Mouse (Mus musculus) mesoderm, embryonic 11.5 days (tissue): ENCODE measurements at regions not wholly inside any gene's neighbourhood (a gene's known extent, or its start where the extent isn't known, plus 50 kb on each side); places are given as distances from the start of the nearest gene placed in this dataset.

Experiments
- DNase-seq: peaks from one replicate; pipeline ENCODE4 v3.0.0-alpha.2; 2012; ENCODE audit warnings: low read depth, low spot score

DNA sequence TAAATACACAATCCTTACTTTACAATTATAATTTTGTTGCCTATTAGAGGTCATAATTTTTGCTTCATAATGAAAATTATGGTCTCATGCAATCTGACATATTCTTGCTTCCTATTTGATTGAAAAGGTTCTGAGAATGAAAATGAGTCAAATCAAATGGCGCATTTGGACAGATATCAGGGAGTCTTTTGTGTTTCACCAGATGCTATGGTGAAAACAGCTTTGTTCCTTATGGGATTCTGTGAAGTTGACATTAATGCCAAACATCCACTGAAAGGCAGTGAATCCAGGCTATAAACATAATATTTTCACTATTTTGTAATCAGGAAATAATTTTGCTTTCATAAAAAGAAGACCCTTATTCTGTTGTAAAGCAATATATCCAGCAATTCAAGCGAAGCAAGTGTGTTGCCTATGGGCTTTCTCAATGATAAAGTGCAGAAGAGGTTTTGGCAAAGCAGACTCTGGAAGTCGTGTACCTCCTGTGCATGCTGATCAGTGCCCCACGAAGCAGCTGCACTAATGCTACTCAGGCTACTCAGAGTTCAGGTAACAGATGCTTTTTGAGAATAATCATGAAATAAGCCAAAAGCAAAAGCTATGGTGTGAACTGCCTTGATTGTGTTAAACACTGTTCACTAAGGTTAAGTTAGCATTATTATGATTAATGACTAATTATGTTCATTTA is 1353.0 kb upstream of the Luzp2 start:
- no peak for DNase-seq

DNA sequence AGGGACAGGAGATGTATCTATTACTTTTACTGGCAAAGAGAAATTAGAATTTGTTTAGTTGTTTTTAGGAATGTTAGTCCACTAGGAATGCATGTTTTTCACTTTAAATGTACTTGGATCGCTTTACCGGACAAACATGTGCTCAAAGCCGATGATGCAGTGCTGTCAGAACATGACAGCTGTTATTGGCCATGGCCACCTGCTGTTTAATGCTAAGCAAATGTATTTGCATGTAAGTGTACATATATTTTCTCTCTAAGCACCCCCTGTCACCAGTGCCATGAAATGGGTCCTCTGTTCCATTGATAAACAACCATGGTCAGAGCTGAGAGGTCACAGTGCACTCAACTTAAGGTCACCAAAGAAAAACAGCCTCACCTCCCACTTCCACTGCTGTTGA is 1349.2 kb upstream of the Luzp2 start:
- DNase-seq: peak; percentile 66

DNA sequence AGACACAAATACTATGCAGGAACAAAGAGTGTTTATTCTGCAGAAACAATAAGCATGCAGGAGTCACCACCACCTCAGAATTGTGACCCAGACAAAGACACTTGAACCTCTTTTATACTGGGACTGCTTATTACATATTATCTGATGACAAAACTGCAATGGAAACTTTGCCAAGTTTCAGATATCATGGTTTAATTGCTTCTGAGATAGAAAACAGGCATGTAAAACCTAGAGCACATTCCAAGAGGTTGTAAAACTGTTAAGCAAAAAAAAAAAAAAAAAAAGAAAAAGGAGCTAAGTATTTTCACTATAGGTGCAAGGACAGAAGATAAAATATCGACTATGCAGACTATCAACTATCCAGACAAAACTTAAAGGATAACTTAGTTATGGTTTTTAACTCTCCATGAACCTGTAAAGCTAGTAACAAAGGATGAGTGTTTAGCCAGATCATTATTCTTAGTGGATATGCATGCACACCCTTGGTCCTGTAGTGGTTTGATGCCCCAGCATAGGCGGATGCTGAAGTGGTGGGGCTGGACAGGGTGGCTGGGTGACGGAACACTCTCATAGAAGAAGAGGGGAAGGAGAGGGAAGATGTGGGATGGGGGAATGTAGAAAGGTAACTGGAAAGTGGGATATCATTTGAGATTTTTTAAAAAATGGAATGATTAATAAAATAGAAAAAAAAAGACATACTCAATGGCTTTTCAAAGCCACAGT is 1312.9 kb upstream of the Luzp2 start:
- DNase-seq: no peak
